Mouse (Mus musculus) hindbrain, embryonic 16.5 days (tissue): ENCODE results near the gene Rps11. TPM values are rescaled to one million over a fixed set of nuclear protein-coding genes. Genes with fewer than 3 reads are reported as not detected.
A peak's percentile ranks its signal among the peaks of the same experiment; 100 is the strongest.

Experiments used
- ATAC-seq: fragments of 200-750 bp; cut with Nextera tagmentation; 2 replicates; pipeline ENCODE4 v1.8.0; 2017; ENCODE audit warnings: moderate TSS enrichment, moderate library complexity
- H3K27ac ChIP-seq: fragments of 300-500 bp; sonication (generic); 2 replicates; pipeline ENCODE4 v1.5.1; 2014; ENCODE audit warnings: low read depth, mild to moderate bottlenecking, control low read depth, low read length, moderate library complexity
- H3K27me3 ChIP-seq: fragments of 300-500 bp; sonication (generic); replicated peaks from 2 replicates; pipeline ENCODE4 v1.6.1; 2014; ENCODE audit warnings: low read length; ENCODE audit not compliant: control insufficient read depth, insufficient read depth
- H3K36me3 ChIP-seq: fragments of 300-500 bp; sonication (generic); 2 replicates; pipeline ENCODE4 v1.6.1; 2014; ENCODE audit warnings: mild to moderate bottlenecking, low read length, moderate library complexity, mixed read lengths; ENCODE audit not compliant: control insufficient read depth, insufficient read depth
- H3K4me1 ChIP-seq: fragments of 300-500 bp; sonication (generic); 2 replicates; pipeline ENCODE4 v1.6.1; 2014; ENCODE audit warnings: low read depth, low read length; ENCODE audit not compliant: control insufficient read depth, insufficient read depth
- H3K4me2 ChIP-seq: fragments of 300-500 bp; sonication (generic); 2 replicates; pipeline ENCODE4 v1.6.1; 2014; ENCODE audit warnings: mild to moderate bottlenecking, low read length, control low read depth, moderate library complexity
- H3K4me3 ChIP-seq: fragments of 300-500 bp; sonication (generic); 2 replicates; pipeline ENCODE4 v1.5.1; 2014; ENCODE audit warnings: mild to moderate bottlenecking, low read length, control low read depth, moderate library complexity
- H3K9ac ChIP-seq: fragments of 300-500 bp; sonication (generic); 2 replicates; pipeline ENCODE4 v1.6.1; 2014; ENCODE audit warnings: low read depth, mild to moderate bottlenecking, control low read depth, low read length, moderate library complexity
- H3K9me3 ChIP-seq: fragments of 300-500 bp; sonication (generic); 2 replicates; pipeline ENCODE4 v1.6.1; 2014; ENCODE audit warnings: mild to moderate bottlenecking, low read length, moderate library complexity; ENCODE audit not compliant: control insufficient read depth
- WGBS: fragments of 180-500 bp; shearing (Covaris S2); extraction: QIAGEN DNeasy Blood & Tissue Kit; methylation state at CpG from one replicate; pipeline ENCODE4 v1.1.7; 2014; 5-methylcytosine and 5-hydroxymethylcytosine counted together
- polyA plus RNA-seq: library from polyadenylated mRNA; unstranded; fragments of >200 nt; fragmentation: Nextera tagmentation; extraction: Ambion mirVana; gene quantifications from 2 replicates; pipeline ENCODE4 v1.2.1, GENCODE M21; 2015

Rps11 gene
- polyA plus RNA-seq, 1 experiment from 2014 or later, result 709 TPM

DNA sequence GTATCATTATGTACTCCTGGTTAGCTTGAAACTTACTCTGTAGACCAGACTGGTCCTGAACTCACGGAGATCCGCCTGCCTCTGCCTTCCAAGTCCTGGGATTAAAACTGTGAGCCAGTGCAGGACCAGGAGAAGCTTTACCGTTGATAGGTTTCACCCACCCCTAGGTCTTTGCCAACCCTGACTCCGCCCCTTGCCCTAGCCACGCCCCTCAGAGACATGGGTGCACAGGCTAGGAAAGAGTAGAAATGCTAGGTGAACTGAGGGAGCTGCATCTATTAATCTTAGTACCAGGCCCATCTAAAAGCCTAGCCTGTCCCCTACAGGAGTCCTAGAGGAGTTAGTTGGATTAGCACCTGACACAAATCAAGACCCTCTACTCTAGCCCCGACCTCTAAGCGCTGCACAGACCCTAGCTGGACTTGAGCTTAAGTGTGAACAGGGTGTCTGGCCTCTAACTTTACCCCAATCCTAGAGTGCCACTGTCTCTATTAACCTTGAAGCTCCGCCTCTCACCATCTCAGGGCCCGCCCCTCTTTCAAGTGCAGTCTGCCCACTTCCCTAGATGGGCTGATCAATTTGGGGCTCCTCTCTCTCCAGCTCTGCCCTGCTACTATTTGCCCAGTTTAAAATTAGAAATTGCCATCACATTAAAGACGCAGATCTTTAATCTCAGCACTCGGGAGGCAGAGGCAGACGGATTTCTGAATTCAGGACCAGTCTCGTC is 33.8 kb downstream of the Rps11 start:
- peaks cover 5% of the 10 kb centered on the region for H3K4me1 ChIP-seq
- H3K27ac ChIP-seq, result no peak overlapping the region
- H3K4me3 ChIP-seq, result no peak overlapping the region
- no peak overlapping the region for H3K4me2 ChIP-seq
- H3K9ac ChIP-seq, result no peak overlapping the region
- WGBS, result 84% methylated on average over 13 of the region's 13 CpGs
- no peaks in the 10 kb centered on the region for H3K9me3 ChIP-seq
- no peak for ATAC-seq
- no peaks in the 10 kb centered on the region for H3K36me3 ChIP-seq
- no peaks in the 10 kb centered on the region for H3K27me3 ChIP-seq

- ATAC-seq, result no peak
- 94% methylated on average over 17 of the region's 17 CpGs for WGBS
- Histone ChIP-seq H3K4me3 (no peak overlapping the region), H3K9ac (no peak overlapping the region), H3K4me2 (no peak overlapping the region), H3K27ac (no peak overlapping the region), H3K9me3 (no peaks in the 10 kb centered on the region), H3K36me3 (no peaks in the 10 kb centered on the region), H3K27me3 (no peaks in the 10 kb centered on the region), H3K4me1 (peaks cover 5% of the 10 kb centered on the region)
These were observed 35.6 kb downstream of the Rps11 start for GRCm38 (mm10) chr7:45088597-45088996.

DNA sequence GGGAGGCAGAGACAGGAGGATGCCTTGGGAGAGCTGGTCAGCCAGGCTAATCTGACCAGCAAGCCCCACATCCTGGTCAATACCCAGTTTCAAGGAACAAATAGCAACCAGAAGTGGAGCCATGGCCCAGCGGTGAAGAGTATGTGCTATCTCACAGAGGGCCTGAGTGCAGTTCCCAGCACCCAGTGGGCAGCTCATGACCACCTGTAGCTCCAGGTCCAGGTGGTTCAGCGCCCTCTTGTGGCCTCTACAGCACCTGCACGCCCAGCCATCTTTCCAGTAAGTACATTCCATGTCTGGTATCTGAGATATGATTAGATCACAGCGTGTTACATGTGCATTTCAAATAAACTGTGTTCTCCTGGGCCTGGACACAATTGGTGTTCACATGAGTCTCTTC is 38.2 kb downstream of the Rps11 start:
- H3K9me3 ChIP-seq, result no peaks in the 10 kb centered on the region
- no peak overlapping the region for H3K4me2 ChIP-seq
- no peak overlapping the region for H3K4me3 ChIP-seq
- no peaks in the 10 kb centered on the region for H3K27me3 ChIP-seq
- H3K27ac ChIP-seq, result no peak overlapping the region
- H3K4me1 ChIP-seq, result no peaks in the 10 kb centered on the region; the same call in 1 of the 2 replicates
- no peak for ATAC-seq
- WGBS, result 76% methylated on average over 4 of the region's 4 CpGs
- H3K36me3 ChIP-seq, result no peaks in the 10 kb centered on the region
- H3K9ac ChIP-seq, result no peak overlapping the region

DNA sequence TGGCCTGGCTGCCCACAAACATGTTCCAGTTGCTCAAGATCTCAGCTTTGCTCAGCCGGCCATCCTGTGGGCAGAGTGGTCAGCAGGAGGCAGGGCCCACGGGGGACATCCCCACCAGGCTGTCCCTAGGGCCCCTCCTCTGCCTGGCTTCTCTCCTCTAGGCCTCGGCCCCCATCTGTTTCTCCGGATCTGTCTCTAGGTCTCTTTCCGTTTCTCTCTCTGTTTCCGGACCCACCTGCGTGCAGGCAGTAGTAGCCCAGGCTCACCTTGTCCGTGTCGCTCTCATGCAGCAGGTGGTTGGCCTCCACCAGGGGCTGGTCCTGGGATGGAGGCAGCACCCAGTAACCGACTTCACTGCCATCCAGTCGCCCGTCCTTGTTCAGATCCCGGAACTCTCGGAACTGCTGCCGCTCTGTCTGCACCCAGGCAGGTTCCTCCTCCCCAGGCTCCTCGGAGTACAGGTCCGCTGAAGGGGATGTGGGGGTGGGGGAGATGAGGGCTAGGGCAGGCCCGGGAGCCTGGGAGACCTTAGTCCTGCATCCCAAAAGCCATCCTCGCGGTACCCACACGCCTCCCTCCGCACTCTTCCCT is 40.8 kb downstream of the Rps11 start:
- no peak for ATAC-seq
- Histone ChIP-seq H3K4me2 (no peak overlapping the region), H3K9me3 (no peaks in the 10 kb centered on the region), H3K36me3 (no peaks in the 10 kb centered on the region), H3K27ac (no peak overlapping the region), H3K4me3 (no peak overlapping the region), H3K4me1 (peaks cover 2% of the 10 kb centered on the region; the same call in 1 of the 2 replicates), H3K9ac (no peak overlapping the region), H3K27me3 (no peaks in the 10 kb centered on the region)
- 87% methylated on average over 21 of the region's 22 CpGs for WGBS

- WGBS, result 67% methylated on average over 25 of the region's 25 CpGs
- no peaks in the 10 kb centered on the region for H3K27me3 ChIP-seq
- no peak overlapping the region for H3K4me2 ChIP-seq
These were observed 41.6 kb downstream of the Rps11 start for GRCm38 (mm10) chr7:45082401-45083299.

GRCm38 (mm10) chr7:45081016-45081415 is 43.2 kb downstream of the Rps11 start:
- Histone ChIP-seq H3K36me3 (peaks cover 8% of the 10 kb centered on the region; the same call in 1 of the 2 replicates), H3K9me3 (no peaks in the 10 kb centered on the region), H3K4me1 (peaks cover 2% of the 10 kb centered on the region; the same call in 1 of the 2 replicates), H3K27ac (no peak overlapping the region), H3K4me3 (no peak overlapping the region), H3K27me3 (no peaks in the 10 kb centered on the region), H3K9ac (no peak overlapping the region), H3K4me2 (no peak overlapping the region)
- 50% methylated on average over 5 of the region's 5 CpGs for WGBS
- ATAC-seq, result no peak

More at GRCm38 (mm10) chr7:45082401-45083299, 41.6 kb downstream of the Rps11 start:
- H3K9ac ChIP-seq, result no peak overlapping the region; the same call in 1 of the 2 replicates
- peak overlapping the region; percentile 46 for H3K27ac ChIP-seq
- H3K4me3 ChIP-seq, result no peak overlapping the region
- ATAC-seq, result no peak
- peaks cover 2% of the 10 kb centered on the region; the same call in 1 of the 2 replicates for H3K36me3 ChIP-seq
- H3K4me1 ChIP-seq, result peaks cover 2% of the 10 kb centered on the region; the same call in 1 of the 2 replicates
- no peaks in the 10 kb centered on the region for H3K9me3 ChIP-seq

- Histone ChIP-seq H3K9ac (no peak overlapping the region), H3K4me2 (no peak overlapping the region), H3K27me3 (no peaks in the 10 kb centered on the region), H3K4me1 (peaks cover 2% of the 10 kb centered on the region; the same call in 1 of the 2 replicates), H3K27ac (no peak overlapping the region), H3K4me3 (no peak overlapping the region), H3K9me3 (no peaks in the 10 kb centered on the region), H3K36me3 (peaks cover 8% of the 10 kb centered on the region; the same call in 1 of the 2 replicates)
- ATAC-seq, result peak; percentile 52; the same call in 1 of the 2 replicates
- under 1% methylated on average over 10 of the region's 10 CpGs for WGBS
These were observed 44.4 kb downstream of the Rps11 start for GRCm38 (mm10) chr7:45079856-45080255.

GRCm38 (mm10) chr7:45078513-45078912 is 45.7 kb downstream of the Rps11 start:
- WGBS, result 37% methylated on average over 9 of the region's 9 CpGs
- Histone ChIP-seq H3K9ac (no peak overlapping the region), H3K27ac (no peak overlapping the region), H3K9me3 (no peaks in the 10 kb centered on the region), H3K36me3 (peaks cover 8% of the 10 kb centered on the region; the same call in 1 of the 2 replicates), H3K4me2 (no peak overlapping the region), H3K27me3 (no peaks in the 10 kb centered on the region), H3K4me3 (no peak overlapping the region), H3K4me1 (peaks cover 2% of the 10 kb centered on the region; the same call in 1 of the 2 replicates)
- peak; percentile 14; the same call in 1 of the 2 replicates for ATAC-seq
